Mouse (Mus musculus): ENCODE results near the gene Ripor2.

DNA sequence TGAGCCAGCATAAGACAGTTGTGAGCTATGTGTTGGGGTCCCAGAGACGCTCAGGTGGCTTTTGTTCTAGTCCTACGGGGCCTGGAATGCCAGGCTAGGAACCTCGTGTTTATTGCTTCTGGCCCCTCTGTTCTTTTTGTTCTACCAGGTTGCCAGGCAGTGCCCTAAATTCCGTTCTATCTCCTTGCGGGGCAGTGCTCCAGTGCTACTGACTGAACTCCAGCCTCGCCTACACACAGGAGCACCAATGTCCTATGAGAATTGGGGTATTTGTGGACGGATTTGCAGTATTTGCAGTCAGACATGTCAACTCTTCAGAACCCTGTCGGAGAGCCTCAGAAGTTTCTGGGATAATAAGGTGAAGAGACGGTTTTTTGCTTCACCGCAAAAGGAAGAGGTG is 159.0 kb downstream of the Ripor2 start, which contains the start of gene Armh2:
- TF ChIP-seq CTCF (IDR thresholded peaks at IDR 0.05) (no peak), EP300 (IDR thresholded peaks at IDR 0.05) (no peak)
